Mouse (Mus musculus) liver, embryonic 16.5 days (tissue): ENCODE results near the gene Prrt2. TPM values are rescaled to one million over a fixed set of nuclear protein-coding genes. Genes with fewer than 3 reads are reported as not detected.

Source experiments
- ATAC-seq: fragments of 200-750 bp; cut with Nextera tagmentation; 2 replicates; pipeline ENCODE4 v1.8.0; 2017; ENCODE audit warnings: low read depth, mild to moderate bottlenecking, moderate number of reproducible peaks, moderate library complexity
- H3K27ac ChIP-seq: fragments of 300-500 bp; sonication (generic); 2 replicates; pipeline ENCODE4 v1.5.1; 2014; ENCODE audit warnings: mild to moderate bottlenecking, low read length
- H3K27me3 ChIP-seq: fragments of 300-500 bp; sonication (generic); 2 replicates; pipeline ENCODE4 v1.6.1; 2014; ENCODE audit warnings: low read depth, low read length, mixed read lengths; ENCODE audit not compliant: control insufficient read depth, insufficient read depth
- H3K36me3 ChIP-seq: fragments of 300-500 bp; sonication (generic); 2 replicates; pipeline ENCODE4 v1.6.1; 2014; ENCODE audit warnings: mild to moderate bottlenecking; ENCODE audit not compliant: control insufficient read depth, insufficient read depth
- H3K4me1 ChIP-seq: fragments of 300-500 bp; sonication (generic); 2 replicates; pipeline ENCODE4 v1.6.1; 2014; ENCODE audit warnings: low read depth, low read length, mixed read lengths; ENCODE audit not compliant: control insufficient read depth
- H3K4me2 ChIP-seq: fragments of 300-500 bp; sonication (generic); 2 replicates; pipeline ENCODE4 v1.6.1; 2014; ENCODE audit warnings: low read depth, low read length, mixed read lengths
- H3K4me3 ChIP-seq: fragments of 300-500 bp; sonication (generic); 2 replicates; pipeline ENCODE4 v1.5.1; 2014; ENCODE audit warnings: low read depth, mild to moderate bottlenecking, low read length
- H3K9ac ChIP-seq: fragments of 300-500 bp; sonication (generic); 2 replicates; pipeline ENCODE4 v1.6.1; 2014; ENCODE audit warnings: low read depth, low read length
- H3K9me3 ChIP-seq: fragments of 300-500 bp; sonication (generic); replicated peaks from 2 replicates; pipeline ENCODE4 v1.6.1; 2016; ENCODE audit warnings: low read length; ENCODE audit not compliant: control insufficient read depth
- WGBS: fragments of 180-500 bp; shearing (Covaris S2); extraction: QIAGEN DNeasy Blood & Tissue Kit; methylation state at CpG from one replicate; pipeline ENCODE4 v1.1.7; 2014; ENCODE audit not compliant: insufficient replicate concordance; 5-methylcytosine and 5-hydroxymethylcytosine counted together
- polyA plus RNA-seq: library from polyadenylated mRNA; unstranded; fragments of >200 nt; fragmentation: Nextera tagmentation; extraction: Ambion mirVana; gene quantifications from 2 replicates; pipeline ENCODE4 v1.2.1, GENCODE M21; 2015

Prrt2 gene
- polyA plus RNA-seq, 1 experiment from 2014 or later: 0.24 TPM

DNA sequence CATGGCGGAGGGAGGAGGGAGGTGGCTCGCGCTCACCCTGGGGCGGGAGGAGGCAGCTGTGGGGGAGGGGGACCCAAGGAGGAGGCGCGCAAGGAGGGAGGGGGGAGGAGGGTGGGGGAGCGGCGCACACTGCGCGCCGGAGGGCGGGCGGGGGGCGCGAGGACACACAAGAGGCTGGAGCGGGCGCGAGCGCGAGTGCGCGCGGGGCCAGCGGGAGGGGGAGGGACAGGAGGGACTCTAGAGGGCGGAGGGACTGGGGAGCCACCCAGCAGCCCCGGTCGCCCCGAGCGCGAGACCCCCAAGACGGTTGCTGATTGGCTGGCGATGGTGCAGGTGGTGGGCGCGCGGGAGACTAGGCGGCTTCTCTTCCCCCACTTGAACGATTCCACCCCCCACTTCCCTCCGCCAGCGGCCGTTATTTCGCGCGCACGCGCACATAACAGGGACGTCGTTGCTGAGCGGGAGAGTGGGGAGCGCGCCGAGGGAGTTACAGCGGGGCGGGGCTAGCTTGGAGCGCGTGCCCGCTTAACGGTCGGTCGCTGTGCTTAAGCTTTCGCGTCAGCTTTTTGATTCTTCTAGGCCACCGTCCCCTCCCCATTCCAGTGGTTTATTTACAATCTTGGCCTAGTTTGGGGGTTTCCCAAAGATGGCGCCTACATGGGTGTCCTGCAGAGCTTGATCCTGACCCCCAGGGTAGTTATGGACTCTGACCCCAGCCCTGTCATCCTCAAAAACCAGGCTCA, 6.1 kb upstream of the Prrt2 start, which contains the start of gene Maz:
Gene Maz, minus strand, starts transcription at position 54 of the 743 bp plus-strand sequence.
- Histone ChIP-seq H3K36me3 (peaks cover 60% of the 10 kb centered on the region), H3K4me2 (peak within 1 kb of the TSS; percentile 97), H3K4me1 (peaks cover 56% of the 10 kb centered on the region), H3K27ac (peak within 1 kb of the TSS; percentile 97), H3K27me3 (no peaks in the 10 kb centered on the region), H3K9me3 (no peaks in the 10 kb centered on the region), H3K4me3 (peak within 1 kb of the TSS; percentile 92), H3K9ac (peak within 1 kb of the TSS; percentile 98)
- under 1% methylated on average over 47 of the region's 63 CpGs for WGBS
- peak; percentile 80 for ATAC-seq

GRCm38 (mm10) chr7:127026616-127026983, 5.6 kb upstream of the Prrt2 start:
- Histone ChIP-seq H3K9ac (peak overlapping the region; percentile 98), H3K4me3 (peak overlapping the region; percentile 92), H3K9me3 (no peaks in the 10 kb centered on the region), H3K4me2 (peak overlapping the region; percentile 97), H3K27me3 (no peaks in the 10 kb centered on the region), H3K36me3 (peaks cover 58% of the 10 kb centered on the region), H3K4me1 (peaks cover 61% of the 10 kb centered on the region), H3K27ac (peak overlapping the region; percentile 97)
- WGBS: 0% methylated on average over 6 of the region's 48 CpGs
- peak; percentile 48 for ATAC-seq

DNA sequence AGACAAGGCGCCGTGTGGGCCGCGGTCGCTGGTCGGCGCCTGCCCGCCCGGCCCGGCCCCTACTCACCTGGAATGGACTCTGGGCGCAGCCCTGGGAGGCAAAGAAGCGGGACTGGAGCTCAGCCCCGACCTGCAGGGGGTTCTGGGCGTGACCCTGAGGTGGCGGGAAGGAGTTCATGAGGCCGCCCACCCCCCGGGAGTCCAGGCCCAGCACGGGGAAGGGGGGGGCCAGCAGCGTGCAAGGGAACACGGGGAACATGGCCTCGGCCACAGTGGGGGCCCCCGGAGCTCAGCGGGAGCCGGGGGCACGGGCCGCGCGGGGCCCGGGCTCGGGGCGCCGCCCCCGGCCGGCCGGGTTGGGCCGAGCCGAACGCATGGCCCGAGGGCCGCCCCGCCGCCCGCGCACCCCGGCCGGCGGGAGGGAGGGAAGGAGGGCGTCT, 5.2 kb upstream of the Prrt2 start:
- peak overlapping the region; percentile 97 for H3K4me2 ChIP-seq
- ATAC-seq: peak; percentile 26
- H3K27me3 ChIP-seq: no peaks in the 10 kb centered on the region
- H3K27ac ChIP-seq: peak overlapping the region; percentile 97
- no peaks in the 10 kb centered on the region for H3K9me3 ChIP-seq
- peak overlapping the region; percentile 98 for H3K9ac ChIP-seq
- H3K4me1 ChIP-seq: peaks cover 61% of the 10 kb centered on the region
- peaks cover 54% of the 10 kb centered on the region for H3K36me3 ChIP-seq
- H3K4me3 ChIP-seq: peak overlapping the region; percentile 92
- 0% methylated on average over 30 of the region's 48 CpGs for WGBS

DNA sequence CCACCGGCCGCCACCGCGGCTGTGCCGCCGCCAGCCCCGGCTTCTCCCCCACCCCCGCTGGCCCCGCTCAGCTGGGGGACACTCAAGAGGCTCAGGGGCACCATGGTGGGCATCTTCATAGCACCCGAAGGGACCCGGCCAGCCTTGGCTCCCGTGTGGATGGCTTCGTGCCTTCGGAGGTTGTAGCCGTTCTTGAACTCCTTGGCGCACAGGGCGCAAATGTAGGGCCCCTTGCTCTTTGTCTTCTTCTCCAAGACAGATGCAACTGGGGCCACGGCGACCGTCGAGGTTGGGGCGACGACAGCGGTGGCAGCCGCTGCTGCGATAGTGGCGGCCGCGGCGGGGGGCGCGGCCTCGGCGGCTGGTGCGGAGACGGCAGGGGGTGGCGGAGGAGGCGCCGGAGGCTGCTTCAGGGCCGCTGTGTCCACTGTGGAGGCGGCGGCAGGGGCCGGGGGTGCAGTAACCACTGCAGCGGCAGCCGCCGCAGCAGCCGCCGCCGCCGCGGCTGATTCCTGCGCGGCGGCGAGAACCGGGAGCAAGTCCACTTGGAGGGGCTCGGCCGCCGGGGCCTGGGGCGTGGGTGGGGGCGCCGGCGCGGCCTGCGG, 4.6 kb upstream of the Prrt2 start:
- peak overlapping the region; percentile 97 for H3K4me2 ChIP-seq
- H3K4me1 ChIP-seq: peaks cover 58% of the 10 kb centered on the region
- no peak for ATAC-seq
- H3K4me3 ChIP-seq: peak overlapping the region; percentile 92
- H3K9ac ChIP-seq: peak overlapping the region; percentile 98
- no peaks in the 10 kb centered on the region for H3K9me3 ChIP-seq
- peaks cover 49% of the 10 kb centered on the region for H3K36me3 ChIP-seq
- peak overlapping the region; percentile 97 for H3K27ac ChIP-seq
- WGBS: 0% methylated on average over 49 of the region's 65 CpGs
- H3K27me3 ChIP-seq: no peaks in the 10 kb centered on the region

DNA sequence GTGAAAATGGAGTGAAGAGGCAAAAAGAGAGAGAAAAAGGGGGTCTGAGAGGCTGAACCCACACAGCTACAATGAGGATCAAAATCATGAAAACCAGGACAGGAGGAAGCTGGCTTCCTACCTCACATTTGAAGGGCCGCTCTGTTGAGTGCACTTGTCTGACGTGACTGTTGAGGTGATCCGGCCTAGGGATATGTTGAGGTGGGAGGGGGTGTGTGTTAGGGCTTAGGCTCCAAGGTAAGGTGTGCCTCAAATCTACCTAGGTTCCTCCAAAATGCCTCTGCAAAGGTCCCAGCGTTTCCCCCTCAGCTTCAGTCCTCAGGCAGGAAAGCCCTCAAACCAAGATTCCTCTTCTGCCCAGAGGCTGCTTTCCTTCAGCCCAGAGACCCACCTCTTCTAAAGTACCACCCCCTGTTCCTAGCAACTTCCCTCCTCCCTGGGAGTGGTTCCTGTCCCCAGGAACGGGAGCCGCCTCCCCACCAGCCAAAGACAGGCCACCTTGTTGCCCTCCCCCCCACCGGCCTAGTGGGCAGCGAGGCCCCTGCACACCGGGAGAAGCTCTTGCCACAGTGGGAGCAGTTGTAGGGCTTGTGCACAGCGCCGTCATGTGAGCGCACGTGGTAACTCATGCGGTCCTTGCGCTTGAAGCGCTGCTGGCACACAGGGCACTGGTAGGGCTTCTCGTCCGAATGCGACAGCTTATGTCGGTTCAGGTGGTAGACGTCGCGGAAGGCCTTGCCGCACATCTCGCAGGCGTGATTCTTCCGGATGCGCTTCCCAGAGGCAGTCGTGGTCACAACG, 3.9 kb upstream of the Prrt2 start:
- H3K27ac ChIP-seq: peak overlapping the region; percentile 97
- H3K4me1 ChIP-seq: peaks cover 56% of the 10 kb centered on the region
- no peaks in the 10 kb centered on the region for H3K27me3 ChIP-seq
- peak overlapping the region; percentile 97 for H3K4me2 ChIP-seq
- WGBS: under 1% methylated on average over 30 of the region's 30 CpGs
- peak; percentile 20 for ATAC-seq
- peaks cover 42% of the 10 kb centered on the region for H3K36me3 ChIP-seq
- no peaks in the 10 kb centered on the region for H3K9me3 ChIP-seq
- H3K4me3 ChIP-seq: peak overlapping the region; percentile 92
- peak overlapping the region; percentile 98 for H3K9ac ChIP-seq

GRCm38 (mm10) chr7:127023896-127024690, 3.1 kb upstream of the Prrt2 start:
- Histone ChIP-seq H3K9ac (peak overlapping the region; percentile 98), H3K9me3 (no peaks in the 10 kb centered on the region), H3K4me1 (peaks cover 56% of the 10 kb centered on the region), H3K27me3 (no peaks in the 10 kb centered on the region), H3K36me3 (peaks cover 33% of the 10 kb centered on the region), H3K4me3 (peak overlapping the region; percentile 92), H3K27ac (peak overlapping the region; percentile 97), H3K4me2 (peak overlapping the region; percentile 97)
- no peak for ATAC-seq
- 13% methylated on average over 19 of the region's 19 CpGs for WGBS

- Histone ChIP-seq H3K27ac (no peak overlapping the region), H3K36me3 (peaks cover 25% of the 10 kb centered on the region), H3K4me1 (peaks cover 54% of the 10 kb centered on the region), H3K27me3 (no peaks in the 10 kb centered on the region), H3K4me2 (peak overlapping the region; percentile 97), H3K9ac (peak overlapping the region; percentile 26; the same call in 1 of the 2 replicates), H3K9me3 (no peaks in the 10 kb centered on the region), H3K4me3 (peak overlapping the region; percentile 28)
- 86% methylated on average over 13 of the region's 13 CpGs for WGBS
- ATAC-seq: no peak
These were observed 2.3 kb upstream of the Prrt2 start for GRCm38 (mm10) chr7:127023272-127023691.

- H3K4me1 ChIP-seq: peaks cover 54% of the 10 kb centered on the region
- no peak for ATAC-seq
- 0 out of 2 replicates have a peak overlapping the region, but pooled peaks have one; percentile 1 for H3K27ac ChIP-seq
- H3K9ac ChIP-seq: no peak overlapping the region
- no peaks in the 10 kb centered on the region for H3K27me3 ChIP-seq
- H3K36me3 ChIP-seq: peaks cover 19% of the 10 kb centered on the region
- 90% methylated on average over 7 of the region's 7 CpGs for WGBS
- no peak overlapping the region for H3K4me2 ChIP-seq
- no peaks in the 10 kb centered on the region for H3K9me3 ChIP-seq
- no peak overlapping the region; the same call in 1 of the 2 replicates for H3K4me3 ChIP-seq
These were observed 1.7 kb upstream of the Prrt2 start for GRCm38 (mm10) chr7:127022528-127023271.
